Mouse (Mus musculus): ENCODE results near the gene Xylt1.

DNA sequence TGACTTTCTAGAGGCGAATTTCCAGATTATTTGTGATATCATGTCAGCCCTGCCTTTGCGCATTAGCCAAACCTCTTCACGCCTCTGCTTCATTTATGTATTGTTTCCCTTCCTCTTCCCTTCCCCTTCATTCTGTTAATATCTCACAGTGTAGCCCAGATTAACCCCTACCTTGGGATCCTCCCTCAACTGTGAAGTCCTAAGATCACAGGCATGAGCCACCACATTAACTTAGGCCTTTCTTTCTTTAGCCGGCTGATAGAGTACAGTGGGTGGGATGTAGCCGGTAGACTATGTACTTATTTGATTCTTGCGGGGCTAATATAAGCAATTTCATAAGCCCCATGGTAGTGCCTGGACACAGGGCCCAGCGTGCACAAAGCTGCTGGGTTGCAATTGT is 62.4 kb downstream of the Xylt1 start:
- TF ChIP-seq POLR2A (IDR thresholded peaks at IDR 0.05; ENCODE audit: borderline replicate concordance, low read depth, low read length), result no peak
- TF ChIP-seq CTCF (IDR thresholded peaks at IDR 0.05; ENCODE audit: low read depth, low read length), result no peak

Data from bone marrow macrophage, adult 2 months (primary cell).